Mouse (Mus musculus) gastrocnemius, adult 18-20 months (tissue): Measurements from ENCODE around the gene Zfp644. TPM values are rescaled to one million over a fixed set of nuclear protein-coding genes. Genes with fewer than 3 reads are reported as not detected.

Experiments used
- DNase-seq: peaks from one replicate; pipeline ENCODE4 v3.0.0; 2021; ENCODE audit warnings: low spot score
- total RNA-seq, 2 experiments: library from RNA; stranded (reverse); gene quantifications; 2 replicates each; pipeline ENCODE4 v1.2.3; 2021

The Zfp644 gene
- total RNA-seq, 2 experiments from 2014 or later: 47.2 to 48.8 TPM

DNA sequence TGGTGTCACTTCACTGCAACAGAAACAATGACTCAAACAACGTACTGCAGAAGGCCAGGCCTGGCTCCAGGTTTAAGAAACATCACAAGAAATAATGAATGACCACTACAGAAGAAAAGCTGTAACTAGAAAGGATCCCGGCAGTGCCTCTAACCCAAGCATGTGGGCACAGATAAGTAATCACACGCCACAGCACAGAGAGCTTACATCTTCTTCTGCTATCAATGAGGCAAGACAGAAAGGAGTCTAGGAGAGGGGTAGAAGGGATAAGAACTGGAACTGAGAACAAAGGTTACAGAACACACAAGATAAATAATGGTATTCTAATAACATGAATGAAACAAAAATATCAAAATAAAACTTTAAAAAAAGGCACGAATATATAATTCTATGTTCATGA is 32.2 kb downstream of the Zfp644 start:
- no peak for DNase-seq

DNA sequence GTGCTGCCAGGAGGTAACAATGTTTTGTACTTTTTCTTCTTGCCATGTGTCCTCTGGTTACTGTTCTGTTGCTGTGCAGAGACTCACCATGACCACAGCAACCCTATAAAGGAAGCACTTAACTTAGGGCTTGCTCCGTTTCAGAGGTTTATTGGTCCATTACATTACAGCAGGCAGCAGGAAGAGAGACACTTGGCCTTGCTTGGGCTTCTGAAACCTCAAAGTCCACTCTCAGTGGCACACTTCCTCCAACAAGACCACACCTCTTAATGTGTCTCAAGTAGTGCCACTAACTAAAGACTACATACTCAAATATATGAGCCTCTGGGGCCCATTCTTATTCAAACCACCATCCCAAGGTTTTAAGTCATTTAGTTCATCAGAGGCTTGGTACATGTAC is 36.2 kb downstream of the Zfp644 start:
- DNase-seq: no peak

DNA sequence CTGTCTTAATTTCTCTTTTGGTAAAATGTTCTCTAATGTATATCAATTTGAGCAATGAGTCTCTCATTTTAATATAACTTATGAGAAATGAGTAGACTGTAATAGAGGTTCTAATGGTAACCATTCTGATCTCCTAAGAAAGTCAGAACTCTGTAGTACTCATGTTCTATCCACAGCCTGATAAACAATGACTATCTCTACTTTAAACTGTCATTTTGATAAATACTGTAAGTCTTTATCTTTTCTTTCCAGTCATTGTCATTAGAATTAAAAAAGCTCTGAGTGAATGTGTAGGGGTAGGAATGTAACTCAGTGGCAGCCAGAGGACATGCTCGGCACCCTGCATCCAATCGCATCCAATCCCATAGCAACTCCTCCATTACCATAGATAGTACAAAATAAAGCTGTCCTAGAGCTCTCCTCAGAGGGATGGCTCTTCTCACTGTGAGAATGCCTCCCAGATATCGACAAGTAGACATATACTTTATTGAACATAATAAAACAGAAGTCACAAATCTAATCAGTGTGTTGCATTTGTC is 44.2 kb downstream of the Zfp644 start:
- DNase-seq: no peak

GRCm38 (mm10) chr5:106652220-106652753 is 44.8 kb downstream of the Zfp644 start:
- DNase-seq: no peak

DNA sequence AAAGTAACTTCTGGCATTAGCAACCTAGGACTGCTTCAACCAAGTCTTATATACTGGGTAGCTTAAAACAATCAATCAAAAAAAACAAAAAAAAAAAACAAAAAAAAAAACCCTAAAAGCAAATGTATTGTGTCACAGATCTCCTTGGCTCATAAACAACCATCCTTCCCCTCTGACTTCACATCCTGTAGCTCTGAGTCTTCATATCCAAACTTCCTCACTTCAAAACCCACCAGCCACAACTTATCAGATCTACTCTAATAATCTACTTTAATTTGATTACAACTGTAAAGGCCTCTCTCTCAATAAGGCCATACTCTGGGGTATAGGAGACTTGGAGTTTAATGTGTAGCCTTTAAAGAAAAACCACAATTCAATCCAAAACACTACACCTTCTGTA is 47.1 kb downstream of the Zfp644 start:
- no peak for DNase-seq

DNA sequence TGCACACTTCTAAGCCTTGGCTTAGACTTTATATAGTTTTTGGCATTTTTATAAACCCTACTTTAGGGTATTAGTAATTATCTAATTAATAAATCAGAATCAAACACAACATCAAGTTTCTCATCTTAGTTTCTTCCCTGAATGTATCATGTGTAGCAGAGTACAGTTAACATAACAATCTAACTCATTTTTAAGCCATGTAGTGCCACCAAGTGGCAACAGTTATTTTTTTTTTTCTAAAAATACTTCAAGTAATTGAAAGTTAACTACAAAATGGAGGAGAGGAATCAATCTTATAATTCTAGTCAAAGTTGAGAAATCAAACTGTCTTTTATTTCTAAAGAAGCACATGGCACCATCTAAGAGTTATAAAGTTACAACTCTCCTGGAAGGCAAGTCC is 47.6 kb downstream of the Zfp644 start:
- no peak for DNase-seq

GRCm38 (mm10) chr5:106643434-106643833 is 53.7 kb downstream of the Zfp644 start:
- no peak for DNase-seq

DNA sequence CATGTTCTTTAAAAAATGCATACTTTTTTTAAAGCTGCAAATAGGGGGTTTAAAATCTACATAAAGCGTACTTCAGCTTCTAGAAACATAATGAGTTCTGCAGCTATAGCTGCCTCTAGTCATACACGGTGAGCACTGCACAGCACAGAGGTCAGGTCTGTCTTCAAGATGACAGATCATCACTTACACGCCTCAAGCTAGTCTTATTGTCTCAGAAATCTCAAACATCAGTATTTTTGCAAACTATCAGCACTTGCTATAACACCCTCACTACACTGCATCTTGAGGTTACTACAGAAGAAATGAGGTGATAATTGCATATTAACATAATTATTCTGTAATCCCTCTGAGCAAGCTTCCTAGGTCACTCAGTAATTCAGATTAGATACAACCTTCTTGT is 55.2 kb downstream of the Zfp644 start:
- no peak for DNase-seq

- no peak for DNase-seq
These were observed 56.8 kb downstream of the Zfp644 start for GRCm38 (mm10) chr5:106640235-106640809.

- DNase-seq: no peak
These were observed 57.5 kb downstream of the Zfp644 start for GRCm38 (mm10) chr5:106639627-106640026.

- no peak for DNase-seq
These were observed 60.6 kb downstream of the Zfp644 start for GRCm38 (mm10) chr5:106636423-106636946.

- no peak for DNase-seq
These were observed 68.5 kb downstream of the Zfp644 start for GRCm38 (mm10) chr5:106628369-106629149.

DNA sequence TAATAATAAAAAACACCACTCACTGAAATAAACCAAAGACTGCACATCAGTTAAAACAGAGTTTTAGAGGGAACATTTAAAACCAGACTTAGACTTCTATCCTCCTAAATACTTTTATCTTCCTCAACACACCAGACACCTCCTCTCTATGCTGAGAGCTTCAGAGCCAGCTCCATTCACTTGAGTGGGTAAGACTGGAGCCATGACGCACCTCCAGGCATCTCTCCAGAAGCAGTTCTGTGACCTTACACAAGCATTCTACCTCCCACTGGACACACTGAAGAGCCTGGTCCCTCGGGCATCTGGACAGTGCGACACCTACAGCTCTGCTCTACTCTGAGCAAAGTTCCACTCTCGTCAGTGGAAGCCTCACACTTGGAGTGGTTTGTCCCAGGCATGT is 73.8 kb downstream of the Zfp644 start:
- DNase-seq: no peak

- DNase-seq: no peak
These were observed 74.9 kb downstream of the Zfp644 start for GRCm38 (mm10) chr5:106622193-106622592.

- DNase-seq: no peak
These were observed 76.6 kb downstream of the Zfp644 start for GRCm38 (mm10) chr5:106620446-106620845.

GRCm38 (mm10) chr5:106615006-106615405 is 82.1 kb downstream of the Zfp644 start:
- no peak for DNase-seq

- DNase-seq: peak; percentile 10
These were observed 82.5 kb downstream of the Zfp644 start for GRCm38 (mm10) chr5:106614570-106614969.

- DNase-seq: no peak
These were observed 84.9 kb downstream of the Zfp644 start for GRCm38 (mm10) chr5:106612151-106612550.

DNA sequence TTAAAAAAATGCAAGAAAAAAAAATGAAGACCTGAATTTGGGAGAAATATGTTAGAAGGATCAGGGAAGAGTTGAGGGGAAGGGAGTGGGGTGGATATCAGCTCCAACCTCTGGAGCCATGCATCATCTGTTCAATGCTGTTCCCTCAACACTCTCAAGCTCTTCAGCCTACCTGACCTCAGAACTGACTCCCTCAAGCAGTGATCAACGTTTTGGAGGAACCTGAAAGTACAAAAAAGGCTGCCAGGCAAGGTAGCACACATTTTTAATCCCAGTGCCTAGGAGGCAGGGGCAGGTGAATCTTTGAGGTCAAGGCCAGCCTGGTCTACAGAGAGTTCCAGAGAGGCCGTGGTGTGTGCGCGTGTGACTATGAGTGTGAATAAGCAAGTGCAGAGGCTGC is 88.3 kb downstream of the Zfp644 start, which contains the start of gene Gm17304:
Gene Gm17304, plus strand, starts transcription at position 301 of the 400 bp plus-strand sequence.
- no peak for DNase-seq

GRCm38 (mm10) chr5:106607081-106607480 is 90.0 kb downstream of the Zfp644 start:
- DNase-seq: no peak

- DNase-seq: no peak
These were observed 92.0 kb downstream of the Zfp644 start for GRCm38 (mm10) chr5:106605096-106605495.

DNA sequence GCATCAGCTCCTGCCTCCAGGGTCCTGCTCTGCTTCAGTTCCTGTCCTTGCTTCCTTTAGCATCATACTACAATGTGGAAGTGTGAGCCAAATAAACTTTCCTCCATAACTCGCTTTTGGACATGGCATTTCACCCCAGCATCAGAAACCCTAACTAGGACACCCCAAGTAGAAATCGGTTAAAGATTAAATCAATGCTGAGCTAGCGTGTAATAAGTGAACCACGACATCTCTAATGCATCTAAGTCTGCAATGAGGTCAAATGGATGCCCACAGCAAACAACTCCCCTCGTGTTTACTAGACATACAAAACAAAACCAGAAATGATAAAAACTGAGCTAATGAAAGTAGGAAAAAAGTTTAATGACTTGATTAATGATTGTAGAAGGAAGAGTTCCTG is 92.7 kb downstream of the Zfp644 start:
- DNase-seq: no peak
